Comparison of ENCODE assay signal across 24 mouse cellular contexts in genomic region chr2:157136176-157136575, GRCm38 (mm10). TPM values are rescaled to one million over a fixed set of nuclear protein-coding genes. Genes with fewer than 3 reads are reported as not detected.
DNase-seq lines count a peak whose midpoint lies in the region; ATAC-seq and TF ChIP-seq lines count a peak whose summit lies in the region.
"Had no signal": no experiment of that assay in that cellular context is flagged by ENCODE, and none has a peak within 500 bp of the region (broad histone marks: within the 10 kb centered on the region; RNA-seq: fewer than 3 reads in every experiment).

No protein-coding gene starts in this region.

- H3K4me1 ChIP-seq in intestine, embryonic 14.5 days (replicated peaks; ENCODE audit: control insufficient read depth, insufficient read depth, low read length), result no peaks in the 10 kb centered on the region; the same call in 1 of the 2 replicates
- no peaks in the 10 kb centered on the region for H3K4me1 ChIP-seq in intestine, embryonic 15.5 days (replicated peaks)
- H3K4me1 ChIP-seq in midbrain, embryonic 11.5 days (ENCODE audit: control insufficient read depth, insufficient read depth, low read length), result peaks cover 3% of the 10 kb centered on the region; the same call in 1 of the 2 replicates
- peaks cover 5% of the 10 kb centered on the region; the same call in 1 of the 2 replicates for H3K4me1 ChIP-seq in midbrain, embryonic 14.5 days (ENCODE audit: control insufficient read depth, insufficient read depth, low read length)
- H3K4me1 ChIP-seq in small intestine, adult 2 months (ENCODE audit: control insufficient read depth, insufficient read depth, insufficient read length, low read length), result peaks cover 8% of the 10 kb centered on the region; the same call in 1 of the 2 replicates
- H3K4me1 ChIP-seq: embryonic facial prominence, embryonic 12.5 days had no signal

- no peak for DNase-seq in intestine, embryonic 14.5 days (ENCODE audit: low spot score)
- peak; percentile 75 for DNase-seq in midbrain, embryonic 11.5 days (ENCODE audit: low spot score, missing footprints)
- DNase-seq in midbrain, embryonic 14.5 days, result no peak
- peak; percentile 43 for DNase-seq in adipocyte (ENCODE audit: low spot score)
- DNase-seq in left cerebral cortex, postnatal 25 days (ENCODE audit: low spot score in 2 of 2), result no peak
- no peak for DNase-seq in gastrocnemius, postnatal 4 days (ENCODE audit: low spot score in 2 of 2)
- DNase-seq: cerebellum, adult 11 months; gastrocnemius, postnatal 36 days had no signal

- no peaks in the 10 kb centered on the region for H3K36me3 ChIP-seq in intestine, embryonic 14.5 days (ENCODE audit: control insufficient read depth, insufficient read depth, low read length)
- no peaks in the 10 kb centered on the region for H3K36me3 ChIP-seq in intestine, embryonic 15.5 days
- no peaks in the 10 kb centered on the region for H3K36me3 ChIP-seq in midbrain, embryonic 11.5 days (ENCODE audit: control insufficient read depth, insufficient read depth, low read length)
- no peaks in the 10 kb centered on the region for H3K36me3 ChIP-seq in midbrain, embryonic 14.5 days (ENCODE audit: control insufficient read depth, insufficient read depth, low read length)
- no peaks in the 10 kb centered on the region for H3K36me3 ChIP-seq in small intestine, adult 2 months (ENCODE audit: control insufficient read depth, insufficient read depth, low read length)
- H3K36me3 ChIP-seq: embryonic facial prominence, embryonic 12.5 days; forebrain, embryonic 15.5 days; heart, embryonic 15.5 days; hindbrain, embryonic 10.5 days had no signal

- 0 out of 2 replicates have a peak overlapping the region, but pooled peaks have one; percentile 24 for H3K27ac ChIP-seq in intestine, embryonic 14.5 days (ENCODE audit: low read depth)
- no peak overlapping the region for H3K27ac ChIP-seq in intestine, embryonic 15.5 days
- no peak overlapping the region for H3K27ac ChIP-seq in midbrain, embryonic 11.5 days (ENCODE audit: low read depth, low read length)
- H3K27ac ChIP-seq in midbrain, embryonic 14.5 days (replicated peaks; ENCODE audit: low read depth, low read length), result no peak overlapping the region
- H3K27ac ChIP-seq in small intestine, adult 2 months (ENCODE audit: insufficient read depth, low read depth, low read length), result peak overlapping the region; percentile 4; the same call in 1 of the 2 replicates
- H3K27ac ChIP-seq: forebrain, embryonic 15.5 days; hindbrain, embryonic 10.5 days; hindbrain, embryonic 14.5 days had no signal

- no peak for TF ChIP-seq CTCF in small intestine, adult 2 months (IDR thresholded peaks at IDR 0.05; ENCODE audit: extremely low read depth, insufficient read length, insufficient replicate concordance, low read depth, low read length)

- WGBS in intestine, embryonic 14.5 days, result 88% methylated on average over 4 of the region's 4 CpGs
- 85% methylated on average over 4 of the region's 4 CpGs for WGBS in intestine, embryonic 15.5 days
- WGBS in midbrain, embryonic 11.5 days, result 89% methylated on average over 4 of the region's 4 CpGs
- 92% methylated on average over 4 of the region's 4 CpGs for WGBS in midbrain, embryonic 14.5 days
- 83% methylated on average over 4 of the region's 4 CpGs for WGBS in small intestine, adult 2 months

- no peak overlapping the region for H3K4me2 ChIP-seq in intestine, embryonic 14.5 days (ENCODE audit: low read length)
- no peak overlapping the region for H3K4me2 ChIP-seq in intestine, embryonic 15.5 days (replicated peaks)
- no peak overlapping the region for H3K4me2 ChIP-seq in midbrain, embryonic 11.5 days
- H3K4me2 ChIP-seq in midbrain, embryonic 14.5 days (ENCODE audit: low read length), result no peak overlapping the region

- H3K27me3 ChIP-seq in intestine, embryonic 14.5 days (replicated peaks; ENCODE audit: control insufficient read depth, insufficient read depth, low read length), result no peaks in the 10 kb centered on the region
- no peaks in the 10 kb centered on the region for H3K27me3 ChIP-seq in intestine, embryonic 15.5 days (replicated peaks)
- H3K27me3 ChIP-seq in midbrain, embryonic 11.5 days (ENCODE audit: control insufficient read depth, insufficient read depth, low read length), result no peaks in the 10 kb centered on the region
- no peaks in the 10 kb centered on the region for H3K27me3 ChIP-seq in midbrain, embryonic 14.5 days (ENCODE audit: control insufficient read depth, insufficient read depth, low read length)
- H3K27me3 ChIP-seq in small intestine, adult 2 months (ENCODE audit: control insufficient read depth, insufficient read depth, low read length), result no peaks in the 10 kb centered on the region
- H3K27me3 ChIP-seq: CH12.LX; embryonic facial prominence, embryonic 12.5 days; forebrain, embryonic 15.5 days; heart, embryonic 15.5 days had no signal

- intact Hi-C loops in left cerebral cortex, postnatal 25 days (cut with DNase I), result loop anchor here (5.0 to 10.0 kb wide), 3 partner anchors 66 to 429 kb away; partner anchors contain the start of genes Nnat and Rbl1

- no peak overlapping the region for H3K9ac ChIP-seq in intestine, embryonic 14.5 days (ENCODE audit: low read length)
- H3K9ac ChIP-seq in intestine, embryonic 15.5 days, result no peak overlapping the region
- H3K9ac ChIP-seq in midbrain, embryonic 11.5 days (ENCODE audit: low read length), result no peak overlapping the region
- no peak overlapping the region for H3K9ac ChIP-seq in midbrain, embryonic 14.5 days (replicated peaks; ENCODE audit: low read length)
- H3K9ac ChIP-seq: forebrain, embryonic 15.5 days had no signal

- no peaks in the 10 kb centered on the region for H3K9me3 ChIP-seq in intestine, embryonic 14.5 days (ENCODE audit: control insufficient read depth, low read length)
- no peaks in the 10 kb centered on the region for H3K9me3 ChIP-seq in intestine, embryonic 15.5 days
- H3K9me3 ChIP-seq in midbrain, embryonic 11.5 days (ENCODE audit: control insufficient read depth, low read length), result no peaks in the 10 kb centered on the region; the same call in 1 of the 2 replicates
- peaks cover 5% of the 10 kb centered on the region; the same call in 1 of the 2 replicates for H3K9me3 ChIP-seq in midbrain, embryonic 14.5 days (ENCODE audit: control insufficient read depth, low read length)
- H3K9me3 ChIP-seq: embryonic facial prominence, embryonic 12.5 days; forebrain, embryonic 15.5 days had no signal

- ATAC-seq in intestine, embryonic 14.5 days (replicated peaks; ENCODE audit: low FRiP score, low TSS enrichment, low read depth), result no peak
- ATAC-seq in intestine, embryonic 15.5 days, result no peak
- ATAC-seq in midbrain, embryonic 11.5 days (ENCODE audit: low FRiP score), result no peak
- ATAC-seq in midbrain, embryonic 14.5 days (ENCODE audit: low FRiP score, low TSS enrichment), result no peak

- no peak for TF ChIP-seq POLR2A in small intestine, adult 2 months (IDR thresholded peaks at IDR 0.05; ENCODE audit: low read depth, low read length)

- no peak overlapping the region for H3K4me3 ChIP-seq in intestine, embryonic 14.5 days (ENCODE audit: low read depth, low read length)
- H3K4me3 ChIP-seq in intestine, embryonic 15.5 days (replicated peaks), result no peak overlapping the region
- H3K4me3 ChIP-seq in midbrain, embryonic 11.5 days (ENCODE audit: low read depth, low read length), result no peak overlapping the region
- H3K4me3 ChIP-seq in midbrain, embryonic 14.5 days (replicated peaks; ENCODE audit: low read depth, low read length), result no peak overlapping the region
- no peak overlapping the region for H3K4me3 ChIP-seq in small intestine, adult 2 months (ENCODE audit: low read depth, low read length)

RNA-seq across cellular contexts. Expression of gene Samhd1, which starts 1.1 kb away (rescaled TPM):
- 28.1 and 28.7 TPM in 2 replicates for polyA plus RNA-seq in intestine, embryonic 14.5 days (2014; fragmentation: Nextera tagmentation; extraction: Ambion mirVana)
- polyA plus RNA-seq in intestine, embryonic 15.5 days (2015; fragmentation: Nextera tagmentation; extraction: Ambion mirVana), result 23.5 and 23.7 TPM in 2 replicates
- 21.0 and 21.7 TPM in 2 replicates for polyA plus RNA-seq in midbrain, embryonic 11.5 days (2014; fragmentation: Nextera tagmentation; extraction: Ambion mirVana)
- polyA plus RNA-seq in midbrain, embryonic 14.5 days (2014; fragmentation: Nextera tagmentation; extraction: Ambion mirVana), result 9.2 and 12.1 TPM in 2 replicates
- polyA plus RNA-seq in small intestine, adult 2 months (2012; rRNA removed), result 18.9 and 47.7 TPM in 2 replicates
- 10 to 100 TPM; 11.6 to 12.4 TPM for total RNA-seq in left cerebral cortex, postnatal 25 days (2021)
- 10 to 100 TPM; 23.4 to 23.6 TPM for total RNA-seq in gastrocnemius, postnatal 4 days (2021)

RNA-seq across cellular contexts. Expression of gene Tldc2, which starts 49.3 kb away (rescaled TPM):
- not detected in 2 replicates for polyA plus RNA-seq in intestine, embryonic 14.5 days (2014; fragmentation: Nextera tagmentation; extraction: Ambion mirVana)
- polyA plus RNA-seq in intestine, embryonic 15.5 days (2015; fragmentation: Nextera tagmentation; extraction: Ambion mirVana), result not detected in 2 replicates
- not detected in 2 replicates for polyA plus RNA-seq in midbrain, embryonic 11.5 days (2014; fragmentation: Nextera tagmentation; extraction: Ambion mirVana)
- polyA plus RNA-seq in midbrain, embryonic 14.5 days (2014; fragmentation: Nextera tagmentation; extraction: Ambion mirVana), result not detected in 2 replicates
- polyA plus RNA-seq in small intestine, adult 2 months (2012; rRNA removed), result 8.8 and 12.4 TPM in 2 replicates
- not detected for total RNA-seq in left cerebral cortex, postnatal 25 days (2021)
- total RNA-seq in gastrocnemius, postnatal 4 days (2021), result not detected
- total RNA-seq: adrenal gland, postnatal 10 days; adrenal gland, postnatal 4 days; CH12.LX; gastrocnemius, adult 18-20 months; gastrocnemius, postnatal 36 days; heart, adult 18-20 months; heart, postnatal 14 days had no signal
- polyA plus RNA-seq: brain, embryonic 14.5 days; cortical plate, adult 2 months; embryonic facial prominence, embryonic 12.5 days; forebrain, embryonic 11.5 days; forebrain, embryonic 15.5 days; heart, embryonic 15.5 days; hindbrain, embryonic 10.5 days; hindbrain, embryonic 14.5 days had no signal

RNA-seq across cellular contexts. Expression of gene Soga1, which starts 57.1 kb away (rescaled TPM):
- 4.7 and 6.1 TPM in 2 replicates for polyA plus RNA-seq in intestine, embryonic 14.5 days (2014; fragmentation: Nextera tagmentation; extraction: Ambion mirVana)
- polyA plus RNA-seq in intestine, embryonic 15.5 days (2015; fragmentation: Nextera tagmentation; extraction: Ambion mirVana), result 2.0 and 2.3 TPM in 2 replicates
- polyA plus RNA-seq in midbrain, embryonic 11.5 days (2014; fragmentation: Nextera tagmentation; extraction: Ambion mirVana), result 5.2 and 6.0 TPM in 2 replicates
- polyA plus RNA-seq in midbrain, embryonic 14.5 days (2014; fragmentation: Nextera tagmentation; extraction: Ambion mirVana), result 12.0 and 13.1 TPM in 2 replicates
- 4.6 and 6.3 TPM in 2 replicates for polyA plus RNA-seq in small intestine, adult 2 months (2012; rRNA removed)
- 10 to 100 TPM; 19.8 to 24.6 TPM for total RNA-seq in left cerebral cortex, postnatal 25 days (2021)
- 10 to 100 TPM; 33.7 to 34.6 TPM for total RNA-seq in gastrocnemius, postnatal 4 days (2021)

Comparison
In these comparisons a context has a peak if more than half of its experiments do, and no peak if none do; other contexts are left out.
1. DNase-seq: peak in midbrain, embryonic 11.5 days (single experiment) and adipocyte (single experiment); none in intestine, embryonic 14.5 days (single experiment), midbrain, embryonic 14.5 days (single experiment), left cerebral cortex, postnatal 25 days (0 of 2) and gastrocnemius, postnatal 4 days (0 of 2).
2. H3K27ac ChIP-seq: peak in intestine, embryonic 14.5 days (single experiment) and small intestine, adult 2 months (single experiment); none in intestine, embryonic 15.5 days (single experiment), midbrain, embryonic 11.5 days (single experiment) and midbrain, embryonic 14.5 days (single experiment).